Comparison of ENCODE assay signal across 8 mouse cellular contexts in the genomic region with DNA sequence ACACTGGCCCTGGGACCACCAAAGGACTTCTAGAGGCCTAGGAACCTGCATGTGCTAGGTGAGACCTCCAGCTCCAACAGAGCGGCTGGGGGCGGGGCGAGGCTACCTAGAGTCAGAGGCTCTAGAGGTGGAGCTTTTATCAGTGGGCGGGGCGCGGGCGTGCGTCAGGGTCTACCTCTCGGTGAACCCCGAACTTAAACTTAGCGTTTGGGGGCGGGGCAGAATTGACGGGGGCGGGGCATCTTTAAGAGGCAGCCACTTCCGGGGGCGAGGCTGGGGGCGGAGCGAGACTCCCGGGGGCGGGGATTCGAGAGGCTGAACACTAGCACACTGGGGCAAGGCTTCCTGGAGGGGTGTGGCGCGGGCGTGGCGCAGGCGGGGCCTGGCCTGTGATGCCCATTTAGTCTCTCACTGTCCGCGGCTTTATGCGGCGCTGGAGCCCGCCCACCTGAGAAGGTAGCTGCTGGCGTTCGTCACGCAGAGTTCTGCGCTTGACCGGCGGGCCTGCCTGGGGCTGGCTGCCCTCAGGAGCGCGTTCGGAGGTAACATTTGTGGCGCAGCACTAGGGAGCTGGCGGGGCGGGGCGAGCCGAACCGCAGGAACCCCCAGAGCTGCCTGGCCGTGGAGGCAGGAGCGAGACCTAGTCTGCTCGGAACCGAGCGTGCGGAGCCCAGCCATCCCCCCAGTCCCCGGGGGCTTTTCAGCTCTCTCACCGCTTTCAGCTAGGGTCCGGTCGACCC. TPM values are rescaled to one million over a fixed set of nuclear protein-coding genes. Genes with fewer than 3 reads are reported as not detected.
DNase-seq lines count a peak whose midpoint lies in the region; ATAC-seq lines count a peak whose summit lies in the region.

A gene (plus strand): TSS at position 392 of the 740 bp plus-strand sequence.

- DNase-seq in ZHBTc4 (ENCODE audit: low read depth, low spot score) = peak; percentile 94
- DNase-seq in cerebellum, postnatal 4 days (ENCODE audit: low spot score in 2 of 2) = peak; percentile 61 to 82
- DNase-seq in frontal cortex, postnatal 36 days (ENCODE audit: low spot score in 2 of 2) = peak; percentile 88 to 92
- peak; percentile 82 for DNase-seq in hindbrain, embryonic 14.5 days (ENCODE audit: low spot score)
- DNase-seq in layer of hippocampus, postnatal 25 days (ENCODE audit: extremely low spot score in 1 of 2, low spot score in 1 of 2) = peak; percentile 75 to 81
- peak; percentile 92 for DNase-seq in lung, postnatal 14 days
- peak; percentile 93 for DNase-seq in ovary, postnatal 36 days (ENCODE audit: low spot score)
- peak; percentile 95 for DNase-seq in thymus, postnatal 14 days

- 1% methylated on average over 53 of the region's 56 CpGs for WGBS in hindbrain, embryonic 14.5 days

- H3K27me3 ChIP-seq in hindbrain, embryonic 14.5 days (ENCODE audit: control insufficient read depth, insufficient read depth, low read length) = no peaks in the 10 kb centered on the region

- peak; percentile 96 for ATAC-seq in hindbrain, embryonic 14.5 days (ENCODE audit: low FRiP score)

- H3K4me3 ChIP-seq in hindbrain, embryonic 14.5 days (replicated peaks; ENCODE audit: low read length) = peak within 1 kb of the TSS; percentile 71

- no peaks in the 10 kb centered on the region for H3K4me1 ChIP-seq in hindbrain, embryonic 14.5 days (replicated peaks; ENCODE audit: control insufficient read depth, insufficient read depth, low read length)

- H3K4me2 ChIP-seq in hindbrain, embryonic 14.5 days (replicated peaks) = peak within 1 kb of the TSS; percentile 94

- no peaks in the 10 kb centered on the region for H3K36me3 ChIP-seq in hindbrain, embryonic 14.5 days (replicated peaks; ENCODE audit: control insufficient read depth, insufficient read depth)

- H3K9ac ChIP-seq in hindbrain, embryonic 14.5 days = peak within 1 kb of the TSS; percentile 71

- H3K9me3 ChIP-seq in hindbrain, embryonic 14.5 days (ENCODE audit: control insufficient read depth, low read length) = no peaks in the 10 kb centered on the region

- H3K27ac ChIP-seq in hindbrain, embryonic 14.5 days = no peak within 1 kb of the TSS

RNA-seq across cellular contexts. Expression of the gene that starts here (rescaled TPM):
- 3.9 and 4.1 TPM in 2 replicates for polyA plus RNA-seq in hindbrain, embryonic 14.5 days (2014; fragmentation: Nextera tagmentation; extraction: Ambion mirVana)
- 1 to 10 TPM; 5.4 to 5.6 TPM for total RNA-seq in layer of hippocampus, postnatal 25 days (2021)
